Mouse (Mus musculus) liver, embryonic 14.5 days (tissue): ENCODE data around the gene Atp7b.
A peak's percentile ranks its signal among the peaks of the same experiment; 100 is the strongest.

ENCODE experiments used
- CTCF ChIP-seq: IDR thresholded peaks from 2 replicates; pipeline ENCODE4 v1.5.1; 2016; ENCODE audit warnings: antibody characterized with exemption, low read depth, control low read depth
- EP300 ChIP-seq: IDR thresholded peaks from 2 replicates; pipeline ENCODE4 v1.6.1; 2016; ENCODE audit warnings: antibody characterized with exemption, low read depth

- TF ChIP-seq CTCF (peak; percentile 54), EP300 (no peak; the same call in 1 of the 2 replicates)
These were observed 363 bp upstream of the Atp7b start, which contains the start of gene Alg11 for GRCm38 (mm10) chr8:22060446-22060889.
